ENCODE assay signal across 19 mouse cellular contexts in genomic region chr12:76385342-76385741, GRCm38 (mm10). TPM values are rescaled to one million over a fixed set of nuclear protein-coding genes. Genes with fewer than 3 reads are reported as not detected.
"Had no signal": no experiment of that assay in that cellular context is flagged by ENCODE, and none has a peak within 500 bp of the region (broad histone marks: within the 10 kb centered on the region; RNA-seq: fewer than 3 reads in every experiment).

No protein-coding gene starts in this region.

- H3K9ac ChIP-seq: limb, embryonic 13.5 days; liver, embryonic 14.5 days; liver, postnatal 0 days had no signal

- H3K4me3 ChIP-seq: layer of hippocampus, adult 2 months; limb, embryonic 10.5 days; limb, embryonic 13.5 days had no signal

- H3K4me2 ChIP-seq: limb, embryonic 13.5 days; midbrain, embryonic 11.5 days had no signal

- H3K4me1 ChIP-seq: limb, embryonic 10.5 days; limb, embryonic 13.5 days had no signal

- ATAC-seq: intestine, postnatal 0 days; liver, postnatal 0 days had no signal

- DNase-seq: kidney, adult 2 months; kidney, postnatal 25 days; layer of hippocampus, adult 9-11 months; liver, postnatal 0 days; midbrain, embryonic 14.5 days; thymus, adult 18-20 months; thymus, postnatal 14 days; thymus, postnatal 4 days had no signal

- H3K9me3 ChIP-seq: limb, embryonic 10.5 days; limb, embryonic 13.5 days had no signal

- H3K27ac ChIP-seq: kidney, postnatal 0 days; layer of hippocampus, adult 2 months; limb, embryonic 10.5 days; limb, embryonic 13.5 days; liver, embryonic 14.5 days had no signal

- H3K27me3 ChIP-seq: limb, embryonic 13.5 days had no signal

RNA-seq across cellular contexts. Expression of gene Ppp1r36, which starts 32.0 kb away (rescaled TPM):
- polyA plus RNA-seq: large intestine, adult 2 months; liver, adult 2 months; small intestine, adult 2 months; spleen, adult 2 months had no signal
